Mouse (Mus musculus): ENCODE measurements around the gene Hhat. TPM values are rescaled to one million over a fixed set of nuclear protein-coding genes. Genes with fewer than 3 reads are reported as not detected.
A peak's percentile ranks its signal among the peaks of the same experiment; 100 is the strongest.

Gene Hhat
- polyA plus RNA-seq, 1 experiment: 3.4 TPM

DNA sequence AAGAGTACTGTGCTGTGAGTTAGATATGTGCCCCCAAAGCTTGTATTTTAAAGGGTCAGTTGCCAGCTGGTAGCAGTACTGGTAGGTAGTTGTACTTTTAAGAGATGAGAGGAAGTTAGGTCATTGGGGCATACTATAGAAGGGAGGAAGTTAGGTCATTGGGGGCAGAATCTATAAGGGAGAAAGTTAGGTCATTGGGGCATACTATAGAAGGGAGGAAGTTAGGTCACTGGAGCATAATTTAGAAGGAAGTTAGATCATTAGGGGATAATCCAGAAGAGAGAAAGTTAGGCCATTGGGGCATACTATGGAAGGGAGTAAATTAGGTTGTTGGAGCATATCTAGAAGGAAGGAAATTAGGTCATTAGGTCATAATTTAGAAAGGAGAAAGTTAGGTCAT is 71.9 kb downstream of the Hhat start:
- peak in 1 of 2 experiments; percentile 22 for DNase-seq (ENCODE audit: low read depth in 1 of 2, low spot score in 2 of 2)
- no peaks in the 10 kb centered on the region for H3K4me1 ChIP-seq (ENCODE audit: control insufficient read depth, insufficient read depth, insufficient read length)
- no peak overlapping the region for H3K27ac ChIP-seq (ENCODE audit: insufficient read depth, low read length)
- no peak overlapping the region for H3K4me3 ChIP-seq (ENCODE audit: extremely low read depth, insufficient read depth, insufficient read length)
- TF ChIP-seq POLR2A (IDR thresholded peaks at IDR 0.05; ENCODE audit: low read depth, low read length) (no peak), CTCF (IDR thresholded peaks at IDR 0.05; ENCODE audit: extremely low read depth, insufficient read depth, insufficient read length, insufficient replicate concordance) (no peak)
- no peaks in the 10 kb centered on the region for H3K27me3 ChIP-seq (ENCODE audit: control insufficient read depth, insufficient read depth, low read length)
- H3K36me3 ChIP-seq (ENCODE audit: control insufficient read depth, insufficient read depth, low read length): no peaks in the 10 kb centered on the region

DNA sequence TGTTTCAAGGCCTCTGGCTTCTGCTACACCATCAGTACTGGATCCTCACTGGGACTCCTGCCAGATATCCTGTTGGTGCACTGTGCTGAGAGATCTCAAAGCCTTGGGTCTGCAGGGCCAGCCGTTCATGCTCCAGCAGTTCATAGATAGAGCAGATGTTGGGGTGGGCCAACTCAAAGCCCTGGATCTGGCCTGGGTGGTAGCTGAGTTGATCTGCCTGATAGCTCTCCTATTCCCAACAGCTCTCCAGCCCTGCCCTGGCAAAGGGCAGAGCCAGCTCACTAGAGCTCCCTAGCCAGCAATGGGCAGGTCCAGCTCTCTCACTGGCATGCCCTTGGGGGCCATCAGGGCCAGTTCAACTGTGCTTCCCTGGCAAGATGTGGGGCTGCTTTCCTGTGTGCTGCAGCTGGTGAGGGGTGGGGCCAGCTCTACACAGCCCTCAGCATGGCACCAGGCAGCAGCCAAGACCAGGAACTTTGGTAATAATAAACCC is 74.6 kb downstream of the Hhat start:
- WGBS: 61% methylated on average over 1 of the region's 1 CpGs
- no peak overlapping the region for H3K27ac ChIP-seq (ENCODE audit: insufficient read depth, low read length)
- no peaks in the 10 kb centered on the region for H3K4me1 ChIP-seq (ENCODE audit: control insufficient read depth, insufficient read depth, insufficient read length)
- H3K27me3 ChIP-seq (ENCODE audit: control insufficient read depth, insufficient read depth, low read length): no peaks in the 10 kb centered on the region
- DNase-seq (ENCODE audit: low read depth in 1 of 2, low spot score in 2 of 2): no peak
- no peaks in the 10 kb centered on the region for H3K36me3 ChIP-seq (ENCODE audit: control insufficient read depth, insufficient read depth, low read length)
- no peak overlapping the region for H3K4me3 ChIP-seq (ENCODE audit: extremely low read depth, insufficient read depth, insufficient read length)
- TF ChIP-seq POLR2A (IDR thresholded peaks at IDR 0.05; ENCODE audit: low read depth, low read length) (no peak), CTCF (IDR thresholded peaks at IDR 0.05; ENCODE audit: extremely low read depth, insufficient read depth, insufficient read length, insufficient replicate concordance) (no peak)

DNA sequence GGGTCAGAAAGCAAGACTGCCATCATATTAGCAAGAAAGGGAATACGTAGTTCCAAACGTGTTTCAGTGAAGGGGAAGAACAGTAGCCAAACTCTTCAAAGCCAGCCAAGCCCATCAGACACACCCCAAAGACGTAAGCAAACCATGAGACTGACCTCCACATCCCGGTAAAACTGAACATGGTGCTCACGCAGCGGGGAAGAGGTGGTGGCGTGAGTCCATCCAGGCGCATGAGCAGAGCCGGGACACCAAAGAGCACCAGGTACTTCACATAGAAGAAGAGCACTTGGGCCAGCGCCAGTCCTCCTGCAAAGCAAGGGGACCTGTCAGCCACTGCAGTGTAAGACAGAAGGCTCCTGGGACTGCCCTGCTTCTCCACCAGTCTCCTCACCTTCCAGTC is 77.4 kb downstream of the Hhat start:
- H3K36me3 ChIP-seq (ENCODE audit: control insufficient read depth, insufficient read depth, low read length): no peaks in the 10 kb centered on the region
- no peak for DNase-seq (ENCODE audit: low read depth in 1 of 2, low spot score in 2 of 2)
- no peak overlapping the region for H3K4me3 ChIP-seq (ENCODE audit: extremely low read depth, insufficient read depth, insufficient read length)
- no peaks in the 10 kb centered on the region for H3K27me3 ChIP-seq (ENCODE audit: control insufficient read depth, insufficient read depth, low read length)
- 93% methylated on average over 10 of the region's 10 CpGs for WGBS
- no peaks in the 10 kb centered on the region for H3K4me1 ChIP-seq (ENCODE audit: control insufficient read depth, insufficient read depth, insufficient read length)
- TF ChIP-seq POLR2A (IDR thresholded peaks at IDR 0.05; ENCODE audit: low read depth, low read length): no peak
- TF ChIP-seq CTCF (IDR thresholded peaks at IDR 0.05; ENCODE audit: extremely low read depth, insufficient read depth, insufficient read length, insufficient replicate concordance): no peak
- no peak overlapping the region for H3K27ac ChIP-seq (ENCODE audit: insufficient read depth, low read length)

DNA sequence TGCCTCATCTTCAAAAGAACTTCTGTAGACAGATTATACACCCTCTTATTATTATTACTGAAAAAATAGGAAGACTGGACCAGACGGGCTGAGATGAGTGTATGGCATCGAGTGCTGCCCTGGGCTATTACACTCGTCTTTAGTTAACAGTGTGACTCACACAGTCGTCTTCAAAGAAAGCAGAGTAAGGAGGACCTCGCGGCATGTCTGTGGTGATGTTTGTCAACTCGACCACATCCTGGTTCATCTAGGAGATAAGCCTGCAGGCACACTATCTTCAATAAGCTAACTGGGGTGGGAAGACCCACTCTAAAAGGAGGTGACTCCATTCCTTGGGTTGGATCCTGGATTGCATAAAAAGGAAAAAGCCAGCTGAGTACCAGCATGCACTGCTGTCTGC is 78.0 kb downstream of the Hhat start:
- TF ChIP-seq POLR2A (IDR thresholded peaks at IDR 0.05; ENCODE audit: low read depth, low read length) (no peak), CTCF (IDR thresholded peaks at IDR 0.05; ENCODE audit: extremely low read depth, insufficient read depth, insufficient read length, insufficient replicate concordance) (no peak)
- H3K36me3 ChIP-seq (ENCODE audit: control insufficient read depth, insufficient read depth, low read length): no peaks in the 10 kb centered on the region
- H3K4me3 ChIP-seq (ENCODE audit: extremely low read depth, insufficient read depth, insufficient read length): no peak overlapping the region
- no peaks in the 10 kb centered on the region for H3K4me1 ChIP-seq (ENCODE audit: control insufficient read depth, insufficient read depth, insufficient read length)
- DNase-seq (ENCODE audit: low read depth in 1 of 2, low spot score in 2 of 2): no peak
- no peak overlapping the region for H3K27ac ChIP-seq (ENCODE audit: insufficient read depth, low read length)
- 67% methylated on average over 7 of the region's 7 CpGs for WGBS
- no peaks in the 10 kb centered on the region for H3K27me3 ChIP-seq (ENCODE audit: control insufficient read depth, insufficient read depth, low read length)

DNA sequence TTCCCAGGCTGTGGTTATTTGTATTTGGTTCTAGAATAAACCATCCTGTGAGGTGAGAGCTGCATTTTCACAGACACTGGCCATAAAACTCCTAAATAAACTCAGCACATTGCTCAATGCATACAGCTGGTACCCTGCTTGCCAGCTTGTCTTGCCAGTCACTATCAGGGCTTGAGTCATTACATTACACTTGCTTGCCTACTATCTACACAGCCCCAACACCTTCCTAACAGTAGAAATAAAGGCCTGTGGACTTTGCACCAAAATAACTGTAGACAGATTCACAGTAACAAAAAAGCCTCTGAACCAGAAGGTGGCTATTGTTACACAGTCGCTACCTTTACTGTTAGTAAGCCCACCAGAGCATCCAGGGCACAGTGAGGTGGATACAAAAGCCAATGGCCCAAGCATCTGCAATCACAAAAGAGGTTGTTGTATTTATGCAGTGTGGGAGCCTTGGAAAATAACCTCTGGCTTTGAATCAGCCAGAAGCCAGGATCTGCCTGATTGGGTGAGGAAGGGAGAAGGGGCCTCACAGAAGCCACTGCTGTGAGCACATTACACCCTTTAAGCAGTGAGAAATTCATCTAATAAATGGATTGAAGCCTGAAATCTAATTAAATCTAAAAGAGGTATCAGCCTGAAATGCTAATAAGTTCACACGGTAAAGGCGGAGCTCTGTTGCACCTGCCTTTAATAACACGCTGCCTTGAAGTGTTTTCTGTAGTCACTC is 88.6 kb downstream of the Hhat start:
- 94% methylated on average over 4 of the region's 4 CpGs for WGBS
- Histone ChIP-seq H3K27ac (ENCODE audit: insufficient read depth, low read length) (no peak overlapping the region), H3K27me3 (ENCODE audit: control insufficient read depth, insufficient read depth, low read length) (no peaks in the 10 kb centered on the region), H3K4me3 (ENCODE audit: extremely low read depth, insufficient read depth, insufficient read length) (no peak overlapping the region), H3K36me3 (ENCODE audit: control insufficient read depth, insufficient read depth, low read length) (no peaks in the 10 kb centered on the region), H3K4me1 (ENCODE audit: control insufficient read depth, insufficient read depth, insufficient read length) (no peaks in the 10 kb centered on the region)
- TF ChIP-seq CTCF (IDR thresholded peaks at IDR 0.05; ENCODE audit: extremely low read depth, insufficient read depth, insufficient read length, insufficient replicate concordance) (no peak), POLR2A (IDR thresholded peaks at IDR 0.05; ENCODE audit: low read depth, low read length) (no peak)
- DNase-seq (ENCODE audit: low read depth in 1 of 2, low spot score in 2 of 2): no peak

DNA sequence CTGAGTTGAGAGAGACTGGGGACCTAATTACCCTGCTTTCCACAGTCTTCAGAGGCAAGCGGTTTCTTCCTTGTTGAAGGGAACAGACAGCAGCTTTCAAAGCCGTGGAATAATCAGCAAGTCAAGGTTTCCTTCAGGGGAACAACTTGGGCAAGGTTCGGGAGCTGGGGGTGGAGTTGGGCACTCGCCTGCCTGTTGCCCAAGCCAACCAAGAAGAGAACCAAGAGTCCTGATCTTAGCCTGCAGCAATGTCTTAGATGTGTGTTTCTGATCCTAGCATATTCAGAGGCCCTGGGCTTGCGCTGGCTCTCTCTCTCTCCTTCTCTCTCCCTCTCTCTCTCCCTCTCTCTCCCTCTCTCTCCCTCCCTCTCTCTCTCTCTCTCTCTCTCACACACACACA is 93.8 kb downstream of the Hhat start:
- Histone ChIP-seq H3K4me3 (ENCODE audit: extremely low read depth, insufficient read depth, insufficient read length) (no peak overlapping the region), H3K27me3 (ENCODE audit: control insufficient read depth, insufficient read depth, low read length) (no peaks in the 10 kb centered on the region), H3K4me1 (ENCODE audit: control insufficient read depth, insufficient read depth, insufficient read length) (no peaks in the 10 kb centered on the region), H3K27ac (ENCODE audit: insufficient read depth, low read length) (no peak overlapping the region), H3K36me3 (ENCODE audit: control insufficient read depth, insufficient read depth, low read length) (no peaks in the 10 kb centered on the region)
- TF ChIP-seq POLR2A (IDR thresholded peaks at IDR 0.05; ENCODE audit: low read depth, low read length): no peak
- no peak for TF ChIP-seq CTCF (IDR thresholded peaks at IDR 0.05; ENCODE audit: extremely low read depth, insufficient read depth, insufficient read length, insufficient replicate concordance)
- DNase-seq (ENCODE audit: low read depth in 1 of 2, low spot score in 2 of 2): no peak
- WGBS: 90% methylated on average over 5 of the region's 5 CpGs

DNA sequence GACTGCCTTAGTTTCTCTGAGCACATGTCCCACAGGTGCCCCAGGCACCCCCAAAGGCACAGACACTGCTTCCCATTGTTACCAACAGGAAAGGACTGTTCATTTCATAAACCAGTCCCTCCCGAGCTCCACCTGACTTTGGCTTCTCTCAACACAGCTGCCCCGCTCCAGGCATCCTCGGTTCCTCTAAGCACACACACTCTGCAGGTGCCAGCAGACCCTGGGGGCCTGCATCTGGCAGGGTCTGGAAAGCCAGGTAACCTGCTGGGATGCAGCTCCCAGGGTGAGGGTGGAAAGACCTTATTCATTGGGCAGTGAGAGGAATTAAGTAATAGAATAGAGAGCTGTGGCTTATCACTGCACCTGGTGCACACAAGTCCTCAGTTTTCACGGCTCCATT is 107.4 kb downstream of the Hhat start:
- WGBS: 73% methylated on average over 4 of the region's 4 CpGs
- no peak for DNase-seq (ENCODE audit: low read depth in 1 of 2, low spot score in 2 of 2)
- no peak for TF ChIP-seq CTCF (IDR thresholded peaks at IDR 0.05; ENCODE audit: extremely low read depth, insufficient read depth, insufficient read length, insufficient replicate concordance)
- TF ChIP-seq POLR2A (IDR thresholded peaks at IDR 0.05; ENCODE audit: low read depth, low read length): no peak
- H3K27ac ChIP-seq (ENCODE audit: insufficient read depth, low read length): no peak overlapping the region
- no peaks in the 10 kb centered on the region for H3K4me1 ChIP-seq (ENCODE audit: control insufficient read depth, insufficient read depth, insufficient read length)
- H3K4me3 ChIP-seq (ENCODE audit: extremely low read depth, insufficient read depth, insufficient read length): no peak overlapping the region
- H3K36me3 ChIP-seq (ENCODE audit: control insufficient read depth, insufficient read depth, low read length): no peaks in the 10 kb centered on the region
- H3K27me3 ChIP-seq (ENCODE audit: control insufficient read depth, insufficient read depth, low read length): no peaks in the 10 kb centered on the region

All from spleen, adult 2 months (tissue).